Mouse (Mus musculus): ENCODE measurements around the gene Mterf2. TPM values are rescaled to one million over a fixed set of nuclear protein-coding genes. Genes with fewer than 3 reads are reported as not detected.

Gene Mterf2
- polyA plus RNA-seq, 1 experiment: 2.5 TPM

- Histone ChIP-seq H3K4me1 (ENCODE audit: control insufficient read depth, insufficient read depth, insufficient read length, low read length) (no peaks in the 10 kb centered on the region), H3K27me3 (ENCODE audit: control insufficient read depth, insufficient read depth, low read length) (no peaks in the 10 kb centered on the region), H3K27ac (ENCODE audit: insufficient read depth, low read depth, low read length) (no peak overlapping the region), H3K36me3 (ENCODE audit: control insufficient read depth, insufficient read depth, low read length) (no peaks in the 10 kb centered on the region), H3K4me3 (ENCODE audit: low read depth, low read length) (no peak overlapping the region)
- no peak for TF ChIP-seq POLR2A (IDR thresholded peaks at IDR 0.05; ENCODE audit: low read depth, low read length)
- TF ChIP-seq CTCF (IDR thresholded peaks at IDR 0.05; ENCODE audit: extremely low read depth, insufficient read length, insufficient replicate concordance, low read depth, low read length): no peak
- 90% methylated on average over 7 of the region's 7 CpGs for WGBS
These were observed 29.6 kb upstream of the Mterf2 start for GRCm38 (mm10) chr10:85157451-85157850.

- Histone ChIP-seq H3K4me1 (ENCODE audit: control insufficient read depth, insufficient read depth, insufficient read length, low read length) (no peaks in the 10 kb centered on the region), H3K27ac (ENCODE audit: insufficient read depth, low read depth, low read length) (no peak overlapping the region), H3K36me3 (ENCODE audit: control insufficient read depth, insufficient read depth, low read length) (peaks cover 4% of the 10 kb centered on the region), H3K27me3 (ENCODE audit: control insufficient read depth, insufficient read depth, low read length) (no peaks in the 10 kb centered on the region), H3K4me3 (ENCODE audit: low read depth, low read length) (no peak overlapping the region)
- 7% methylated on average over 2 of the region's 2 CpGs for whole genome bisulfite sequencing
- TF ChIP-seq CTCF (IDR thresholded peaks at IDR 0.05; ENCODE audit: extremely low read depth, insufficient read length, insufficient replicate concordance, low read depth, low read length): no peak
- no peak for TF ChIP-seq POLR2A (IDR thresholded peaks at IDR 0.05; ENCODE audit: low read depth, low read length)
These were observed 26.4 kb upstream of the Mterf2 start for GRCm38 (mm10) chr10:85154195-85154594.

- WGBS: 87% methylated on average over 5 of the region's 5 CpGs
- Histone ChIP-seq H3K27ac (ENCODE audit: insufficient read depth, low read depth, low read length) (no peak overlapping the region), H3K4me1 (ENCODE audit: control insufficient read depth, insufficient read depth, insufficient read length, low read length) (no peaks in the 10 kb centered on the region), H3K27me3 (ENCODE audit: control insufficient read depth, insufficient read depth, low read length) (no peaks in the 10 kb centered on the region), H3K36me3 (ENCODE audit: control insufficient read depth, insufficient read depth, low read length) (peaks cover 28% of the 10 kb centered on the region), H3K4me3 (ENCODE audit: low read depth, low read length) (no peak overlapping the region)
- TF ChIP-seq POLR2A (IDR thresholded peaks at IDR 0.05; ENCODE audit: low read depth, low read length) (no peak), CTCF (IDR thresholded peaks at IDR 0.05; ENCODE audit: extremely low read depth, insufficient read length, insufficient replicate concordance, low read depth, low read length) (no peak)
These were observed 21.4 kb upstream of the Mterf2 start for GRCm38 (mm10) chr10:85149226-85149625.

GRCm38 (mm10) chr10:85146282-85146681, 18.5 kb upstream of the Mterf2 start:
- Histone ChIP-seq H3K4me1 (ENCODE audit: control insufficient read depth, insufficient read depth, insufficient read length, low read length) (no peaks in the 10 kb centered on the region), H3K36me3 (ENCODE audit: control insufficient read depth, insufficient read depth, low read length) (peaks cover 42% of the 10 kb centered on the region)
- TF ChIP-seq CTCF (IDR thresholded peaks at IDR 0.05; ENCODE audit: extremely low read depth, insufficient read length, insufficient replicate concordance, low read depth, low read length) (no peak), POLR2A (IDR thresholded peaks at IDR 0.05; ENCODE audit: low read depth, low read length) (no peak)

GRCm38 (mm10) chr10:85141465-85141864, 13.6 kb upstream of the Mterf2 start:
- H3K4me3 ChIP-seq (ENCODE audit: low read depth, low read length): no peak overlapping the region

More at GRCm38 (mm10) chr10:85146282-85146681, 18.5 kb upstream of the Mterf2 start:
- Histone ChIP-seq H3K27ac (ENCODE audit: insufficient read depth, low read depth, low read length) (no peak overlapping the region), H3K27me3 (ENCODE audit: control insufficient read depth, insufficient read depth, low read length) (no peaks in the 10 kb centered on the region), H3K4me3 (ENCODE audit: low read depth, low read length) (no peak overlapping the region)
- WGBS: 92% methylated on average over 14 of the region's 14 CpGs

GRCm38 (mm10) chr10:85136573-85136972, 8.7 kb upstream of the Mterf2 start:
- H3K27me3 ChIP-seq (ENCODE audit: control insufficient read depth, insufficient read depth, low read length): no peaks in the 10 kb centered on the region
- H3K36me3 ChIP-seq (ENCODE audit: control insufficient read depth, insufficient read depth, low read length): peaks cover 19% of the 10 kb centered on the region
- TF ChIP-seq CTCF (IDR thresholded peaks at IDR 0.05; ENCODE audit: extremely low read depth, insufficient read length, insufficient replicate concordance, low read depth, low read length) (no peak), POLR2A (IDR thresholded peaks at IDR 0.05; ENCODE audit: low read depth, low read length) (no peak)
- no peak overlapping the region for H3K4me3 ChIP-seq (ENCODE audit: low read depth, low read length)
- H3K4me1 ChIP-seq (ENCODE audit: control insufficient read depth, insufficient read depth, insufficient read length, low read length): no peaks in the 10 kb centered on the region
- WGBS: 87% methylated on average over 6 of the region's 6 CpGs
- H3K27ac ChIP-seq (ENCODE audit: insufficient read depth, low read depth, low read length): no peak overlapping the region

More at GRCm38 (mm10) chr10:85141465-85141864, 13.6 kb upstream of the Mterf2 start:
- no peaks in the 10 kb centered on the region for H3K27me3 ChIP-seq (ENCODE audit: control insufficient read depth, insufficient read depth, low read length)
- H3K4me1 ChIP-seq (ENCODE audit: control insufficient read depth, insufficient read depth, insufficient read length, low read length): no peaks in the 10 kb centered on the region
- no peak for TF ChIP-seq CTCF (IDR thresholded peaks at IDR 0.05; ENCODE audit: extremely low read depth, insufficient read length, insufficient replicate concordance, low read depth, low read length)
- no peak for TF ChIP-seq POLR2A (IDR thresholded peaks at IDR 0.05; ENCODE audit: low read depth, low read length)
- peaks cover 35% of the 10 kb centered on the region for H3K36me3 ChIP-seq (ENCODE audit: control insufficient read depth, insufficient read depth, low read length)
- H3K27ac ChIP-seq (ENCODE audit: insufficient read depth, low read depth, low read length): no peak overlapping the region
- 76% methylated on average over 9 of the region's 9 CpGs for WGBS

GRCm38 (mm10) chr10:85128453-85128852, 626 bp upstream of the Mterf2 start:
- WGBS: 11% methylated on average over 7 of the region's 7 CpGs
- H3K27ac ChIP-seq (ENCODE audit: insufficient read depth, low read depth, low read length): no peak overlapping the region
- H3K4me1 ChIP-seq (ENCODE audit: control insufficient read depth, insufficient read depth, insufficient read length, low read length): peaks cover 12% of the 10 kb centered on the region; the same call in 1 of the 2 replicates
- no peaks in the 10 kb centered on the region for H3K27me3 ChIP-seq (ENCODE audit: control insufficient read depth, insufficient read depth, low read length)
- H3K4me3 ChIP-seq (ENCODE audit: low read depth, low read length): no peak overlapping the region
- H3K36me3 ChIP-seq (ENCODE audit: control insufficient read depth, insufficient read depth, low read length): peaks cover 7% of the 10 kb centered on the region
- TF ChIP-seq POLR2A (IDR thresholded peaks at IDR 0.05; ENCODE audit: low read depth, low read length): no peak
- no peak for TF ChIP-seq CTCF (IDR thresholded peaks at IDR 0.05; ENCODE audit: extremely low read depth, insufficient read length, insufficient replicate concordance, low read depth, low read length)

Measured in small intestine, adult 2 months (tissue).